ENCODE assay signal across 9 mouse cellular contexts in genomic region chr9:101314036-101314435, GRCm38 (mm10).
DNase-seq lines count a peak whose midpoint lies in the region; ATAC-seq and TF ChIP-seq lines count a peak whose summit lies in the region.
"Had no signal": no experiment of that assay in that cellular context is flagged by ENCODE, and none has a peak within 500 bp of the region (broad histone marks: within the 10 kb centered on the region; RNA-seq: fewer than 3 reads in every experiment).

No protein-coding gene starts in this region.

- peak; percentile 64 for DNase-seq in kidney, adult 9 months
- peak; percentile 58 for DNase-seq in R1 (ENCODE audit: low read depth, low spot score)
- peak; percentile 53 to 81 for DNase-seq in cerebellum, postnatal 25 days
- DNase-seq in hindbrain, postnatal 0 days (ENCODE audit: low spot score) = peak; percentile 91
- DNase-seq in limb, embryonic 11.5 days (ENCODE audit: low spot score) = peak; percentile 82
- peak; percentile 38 for DNase-seq in retina, adult 2 months (ENCODE audit: low read depth, low spot score)

- no peak overlapping the region for H3K27ac ChIP-seq in kidney, embryonic 16.5 days (ENCODE audit: low read length)
- H3K27ac ChIP-seq in hindbrain, postnatal 0 days = no peak overlapping the region
- no peak overlapping the region for H3K27ac ChIP-seq in limb, embryonic 11.5 days (replicated peaks; ENCODE audit: low read depth, low read length)
- H3K27ac ChIP-seq: neural tube, embryonic 12.5 days had no signal

- no peak overlapping the region for H3K4me3 ChIP-seq in kidney, embryonic 16.5 days (ENCODE audit: low read length)
- no peak overlapping the region for H3K4me3 ChIP-seq in hindbrain, postnatal 0 days (ENCODE audit: low read length)
- H3K4me3 ChIP-seq in limb, embryonic 11.5 days (ENCODE audit: low read depth, low read length) = no peak overlapping the region
- H3K4me3 ChIP-seq: neural tube, embryonic 12.5 days had no signal

- no peaks in the 10 kb centered on the region for H3K36me3 ChIP-seq in kidney, embryonic 16.5 days (ENCODE audit: insufficient read depth, low read length)
- H3K36me3 ChIP-seq in hindbrain, postnatal 0 days (ENCODE audit: insufficient read depth, low read length) = no peaks in the 10 kb centered on the region
- no peaks in the 10 kb centered on the region for H3K36me3 ChIP-seq in limb, embryonic 11.5 days (ENCODE audit: control insufficient read depth, insufficient read depth, low read length)
- H3K36me3 ChIP-seq: neural tube, embryonic 12.5 days had no signal

- H3K9ac ChIP-seq in kidney, embryonic 16.5 days (replicated peaks; ENCODE audit: low read length) = no peak overlapping the region
- H3K9ac ChIP-seq in hindbrain, postnatal 0 days (replicated peaks; ENCODE audit: low read length) = no peak overlapping the region
- H3K9ac ChIP-seq in limb, embryonic 11.5 days (ENCODE audit: low read length) = no peak overlapping the region
- H3K9ac ChIP-seq: neural tube, embryonic 12.5 days had no signal

- 44% methylated on average over 4 of the region's 4 CpGs for WGBS in kidney, embryonic 16.5 days
- 33% methylated on average over 4 of the region's 4 CpGs for WGBS in hindbrain, postnatal 0 days
- WGBS in limb, embryonic 11.5 days = 47% methylated on average over 4 of the region's 4 CpGs

- no peak for ATAC-seq in kidney, embryonic 16.5 days (ENCODE audit: low FRiP score, low TSS enrichment)
- ATAC-seq in hindbrain, postnatal 0 days = no peak
- no peak for ATAC-seq in limb, embryonic 11.5 days (ENCODE audit: insufficient number of reproducible peaks, low FRiP score, low TSS enrichment, low read depth)
- no peak; the same call in 1 of the 2 replicates for ATAC-seq in granulocyte monocyte progenitor cell, adult 5-6 weeks (replicated peaks; ENCODE audit: poor library complexity, severe bottlenecking)

- no peak overlapping the region for H3K4me2 ChIP-seq in kidney, embryonic 16.5 days (replicated peaks; ENCODE audit: low read depth, low read length)
- H3K4me2 ChIP-seq in hindbrain, postnatal 0 days (ENCODE audit: low read depth, low read length) = no peak overlapping the region
- no peak overlapping the region for H3K4me2 ChIP-seq in limb, embryonic 11.5 days (ENCODE audit: low read depth, severe bottlenecking)
- H3K4me2 ChIP-seq: neural tube, embryonic 12.5 days had no signal

- H3K9me3 ChIP-seq in kidney, embryonic 16.5 days (ENCODE audit: low read length) = no peaks in the 10 kb centered on the region
- no peaks in the 10 kb centered on the region for H3K9me3 ChIP-seq in hindbrain, postnatal 0 days (ENCODE audit: low read length)
- no peaks in the 10 kb centered on the region for H3K9me3 ChIP-seq in limb, embryonic 11.5 days (ENCODE audit: control insufficient read depth, low read length)
- H3K9me3 ChIP-seq: neural tube, embryonic 12.5 days had no signal

- H3K4me1 ChIP-seq in kidney, embryonic 16.5 days (ENCODE audit: insufficient read depth, low read length) = no peaks in the 10 kb centered on the region
- no peaks in the 10 kb centered on the region for H3K4me1 ChIP-seq in hindbrain, postnatal 0 days (ENCODE audit: insufficient read depth, low read length)
- H3K4me1 ChIP-seq in limb, embryonic 11.5 days (ENCODE audit: control insufficient read depth, insufficient read depth, low read length) = no peaks in the 10 kb centered on the region
- H3K4me1 ChIP-seq: neural tube, embryonic 12.5 days had no signal

- H3K27me3 ChIP-seq in kidney, embryonic 16.5 days (ENCODE audit: insufficient read depth, low read length) = no peaks in the 10 kb centered on the region
- no peaks in the 10 kb centered on the region for H3K27me3 ChIP-seq in hindbrain, postnatal 0 days (ENCODE audit: insufficient read depth, low read length)
- no peaks in the 10 kb centered on the region for H3K27me3 ChIP-seq in limb, embryonic 11.5 days (ENCODE audit: control insufficient read depth, insufficient read depth, low read length)
- H3K27me3 ChIP-seq: neural tube, embryonic 12.5 days had no signal

- peak; percentile 91 for TF ChIP-seq CTCF in hindbrain, postnatal 0 days (IDR thresholded peaks at IDR 0.05; ENCODE audit: low read depth)

Comparison
In these comparisons a context has a peak if more than half of its experiments do, and no peak if none do; other contexts are left out.
1. DNase-seq: peak in every context shown above with its lines; median percentile 91 in hindbrain, postnatal 0 days; 82 in limb, embryonic 11.5 days; 67 in cerebellum, postnatal 25 days; 64 in kidney, adult 9 months; 58 in R1; 38 in retina, adult 2 months.